Mouse (Mus musculus): Measurements from ENCODE around the gene Stxbp1. TPM values are rescaled to one million over a fixed set of nuclear protein-coding genes. Genes with fewer than 3 reads are reported as not detected.

Gene Stxbp1
- polyA plus RNA-seq (2015; fragmentation: Nextera tagmentation; extraction: Ambion mirVana): 21.9 and 24.1 TPM in 2 replicates

DNA sequence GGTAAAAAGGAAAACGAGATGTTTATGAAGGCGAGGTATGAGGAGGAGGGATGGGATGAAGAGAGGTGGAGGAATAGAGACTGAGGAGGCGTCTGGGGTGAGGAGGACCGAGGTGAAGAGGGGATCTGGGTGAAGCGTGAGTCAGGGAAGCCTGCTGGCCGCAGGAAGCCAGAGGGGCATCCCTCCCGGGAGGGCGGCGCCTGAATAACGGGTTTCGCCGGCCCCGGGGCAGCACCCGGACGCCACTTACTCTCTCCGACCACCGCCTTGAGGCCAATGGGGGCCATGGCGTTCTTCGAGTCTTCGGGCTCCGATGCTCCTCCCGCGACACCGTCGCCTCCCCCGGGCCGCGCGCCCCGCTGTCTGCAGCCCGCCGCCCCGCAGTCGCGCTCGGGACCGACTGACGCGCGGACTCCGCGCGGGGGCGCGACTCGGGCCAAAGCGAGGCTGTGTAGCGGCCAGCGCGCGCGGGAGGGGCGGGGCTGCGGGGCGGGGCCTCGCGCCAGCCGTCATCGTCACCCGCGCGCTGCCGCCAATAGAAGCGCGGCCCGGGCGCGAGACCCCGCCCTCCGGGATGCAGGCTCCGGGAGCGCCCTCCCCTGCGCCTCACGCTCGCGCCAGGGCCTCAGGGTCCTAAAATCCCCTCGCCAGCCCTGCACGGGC, at the start of gene Stxbp1:
Stxbp1 (minus strand) TSS at position 441 of the 663 bp plus-strand sequence.
- H3K36me3 ChIP-seq (ENCODE audit: control insufficient read depth, insufficient read depth, low read length): no peaks in the 10 kb centered on the region
- H3K4me3 ChIP-seq (ENCODE audit: low read length): peak within 1 kb of the TSS; percentile 85
- H3K27me3 ChIP-seq (ENCODE audit: control insufficient read depth, insufficient read depth, low read depth, low read length): peaks cover 6% of the 10 kb centered on the region; the same call in 1 of the 2 replicates
- H3K9me3 ChIP-seq (ENCODE audit: control insufficient read depth, low read length): no peaks in the 10 kb centered on the region
- peak within 1 kb of the TSS; percentile 84 for H3K27ac ChIP-seq (ENCODE audit: low read length)
- H3K4me1 ChIP-seq (replicated peaks; ENCODE audit: control insufficient read depth, insufficient read depth, low read length): peaks cover 7% of the 10 kb centered on the region; the same call in 1 of the 2 replicates
- peak within 1 kb of the TSS; percentile 83 for H3K9ac ChIP-seq (ENCODE audit: low read length)
- ATAC-seq (ENCODE audit: low read depth): peak; percentile 95
- H3K4me2 ChIP-seq (ENCODE audit: low read depth, low read length): peak within 1 kb of the TSS; percentile 88
- WGBS: under 1% methylated on average over 63 of the region's 78 CpGs

GRCm38 (mm10) chr2:32896507-32897147, 49.6 kb upstream of the Stxbp1 start:
- 54% methylated on average over 10 of the region's 10 CpGs for WGBS
- H3K4me3 ChIP-seq (ENCODE audit: low read length): no peak overlapping the region
- peak overlapping the region; percentile 83 for H3K27ac ChIP-seq (ENCODE audit: low read length)
- H3K4me2 ChIP-seq (ENCODE audit: low read depth, low read length): no peak overlapping the region; the same call in 1 of the 2 replicates
- no peaks in the 10 kb centered on the region for H3K9me3 ChIP-seq (ENCODE audit: control insufficient read depth, low read length)
- H3K27me3 ChIP-seq (ENCODE audit: control insufficient read depth, insufficient read depth, low read depth, low read length): no peaks in the 10 kb centered on the region
- H3K4me1 ChIP-seq (replicated peaks; ENCODE audit: control insufficient read depth, insufficient read depth, low read length): peaks cover 55% of the 10 kb centered on the region
- peaks cover 9% of the 10 kb centered on the region for H3K36me3 ChIP-seq (ENCODE audit: control insufficient read depth, insufficient read depth, low read length)
- no peak overlapping the region; the same call in 1 of the 2 replicates for H3K9ac ChIP-seq (ENCODE audit: low read length)
- ATAC-seq (ENCODE audit: low read depth): no peak

GRCm38 (mm10) chr2:32895606-32896106, 48.6 kb upstream of the Stxbp1 start:
- peak overlapping the region; percentile 36; the same call in 1 of the 2 replicates for H3K9ac ChIP-seq (ENCODE audit: low read length)
- H3K9me3 ChIP-seq (ENCODE audit: control insufficient read depth, low read length): no peaks in the 10 kb centered on the region
- H3K36me3 ChIP-seq (ENCODE audit: control insufficient read depth, insufficient read depth, low read length): peaks cover 6% of the 10 kb centered on the region; the same call in 1 of the 2 replicates
- no peak overlapping the region for H3K4me3 ChIP-seq (ENCODE audit: low read length)
- peak; percentile 73 for ATAC-seq (ENCODE audit: low read depth)
- H3K27me3 ChIP-seq (ENCODE audit: control insufficient read depth, insufficient read depth, low read depth, low read length): no peaks in the 10 kb centered on the region
- 29% methylated on average over 8 of the region's 8 CpGs for WGBS
- H3K4me2 ChIP-seq (ENCODE audit: low read depth, low read length): peak overlapping the region; percentile 10; the same call in 1 of the 2 replicates
- peaks cover 65% of the 10 kb centered on the region for H3K4me1 ChIP-seq (replicated peaks; ENCODE audit: control insufficient read depth, insufficient read depth, low read length)
- H3K27ac ChIP-seq (ENCODE audit: low read length): peak overlapping the region; percentile 83

DNA sequence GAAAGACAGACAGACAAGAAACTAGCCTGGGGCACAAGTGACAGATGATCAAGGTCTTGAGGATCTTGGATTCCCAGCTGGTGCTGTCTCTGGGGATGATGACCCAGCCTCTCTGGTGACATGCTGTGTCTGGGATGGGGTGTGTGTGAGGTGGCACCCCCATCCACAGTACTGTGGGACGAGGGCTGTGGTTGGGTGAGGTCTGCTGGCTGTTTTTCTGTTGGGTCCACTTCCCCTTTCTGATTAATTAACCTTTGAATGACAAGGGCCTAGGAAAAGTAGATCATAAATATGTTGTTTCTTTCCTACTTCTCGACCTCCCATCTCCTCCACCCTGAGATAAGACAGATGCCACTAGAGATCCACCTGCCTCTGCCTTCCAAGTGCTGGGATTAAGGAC, 47.1 kb upstream of the Stxbp1 start:
- no peaks in the 10 kb centered on the region for H3K9me3 ChIP-seq (ENCODE audit: control insufficient read depth, low read length)
- ATAC-seq (ENCODE audit: low read depth): no peak
- WGBS: 63% methylated on average over 2 of the region's 2 CpGs

DNA sequence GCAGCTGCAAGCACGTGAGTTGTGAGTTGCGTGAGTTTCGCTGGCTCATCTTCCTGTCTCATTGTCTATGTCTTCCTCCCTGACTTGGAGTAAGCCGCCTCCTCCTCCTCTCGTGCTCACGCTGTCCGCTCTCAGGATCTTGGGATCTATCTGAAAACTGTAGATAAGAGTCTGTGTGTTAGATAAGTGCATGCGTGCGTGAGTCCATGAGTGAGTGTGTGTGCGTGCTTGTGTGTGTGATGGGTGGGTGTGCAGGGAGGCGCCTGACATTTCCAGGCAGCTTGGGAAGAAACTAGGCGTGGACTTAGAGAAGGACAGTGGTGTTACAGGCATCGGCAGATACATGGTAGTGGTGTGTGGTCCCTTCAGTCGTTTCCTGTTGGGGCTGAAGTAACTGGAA, 45.4 kb upstream of the Stxbp1 start:
- Histone ChIP-seq H3K4me1 (replicated peaks; ENCODE audit: control insufficient read depth, insufficient read depth, low read length) (peaks cover 74% of the 10 kb centered on the region), H3K9me3 (ENCODE audit: control insufficient read depth, low read length) (no peaks in the 10 kb centered on the region), H3K4me3 (ENCODE audit: low read length) (no peak overlapping the region), H3K36me3 (ENCODE audit: control insufficient read depth, insufficient read depth, low read length) (peaks cover 6% of the 10 kb centered on the region; the same call in 1 of the 2 replicates), H3K27ac (ENCODE audit: low read length) (no peak overlapping the region), H3K4me2 (ENCODE audit: low read depth, low read length) (no peak overlapping the region), H3K9ac (ENCODE audit: low read length) (no peak overlapping the region), H3K27me3 (ENCODE audit: control insufficient read depth, insufficient read depth, low read depth, low read length) (no peaks in the 10 kb centered on the region)
- no peak for ATAC-seq (ENCODE audit: low read depth)
- WGBS: 71% methylated on average over 14 of the region's 14 CpGs

More for the DNA sequence above, 47.1 kb upstream of the Stxbp1 start:
- Histone ChIP-seq H3K4me1 (replicated peaks; ENCODE audit: control insufficient read depth, insufficient read depth, low read length) (peaks cover 74% of the 10 kb centered on the region), H3K9ac (ENCODE audit: low read length) (no peak overlapping the region), H3K4me3 (ENCODE audit: low read length) (no peak overlapping the region), H3K27ac (ENCODE audit: low read length) (no peak overlapping the region), H3K4me2 (ENCODE audit: low read depth, low read length) (no peak overlapping the region), H3K36me3 (ENCODE audit: control insufficient read depth, insufficient read depth, low read length) (peaks cover 6% of the 10 kb centered on the region; the same call in 1 of the 2 replicates), H3K27me3 (ENCODE audit: control insufficient read depth, insufficient read depth, low read depth, low read length) (no peaks in the 10 kb centered on the region)

DNA sequence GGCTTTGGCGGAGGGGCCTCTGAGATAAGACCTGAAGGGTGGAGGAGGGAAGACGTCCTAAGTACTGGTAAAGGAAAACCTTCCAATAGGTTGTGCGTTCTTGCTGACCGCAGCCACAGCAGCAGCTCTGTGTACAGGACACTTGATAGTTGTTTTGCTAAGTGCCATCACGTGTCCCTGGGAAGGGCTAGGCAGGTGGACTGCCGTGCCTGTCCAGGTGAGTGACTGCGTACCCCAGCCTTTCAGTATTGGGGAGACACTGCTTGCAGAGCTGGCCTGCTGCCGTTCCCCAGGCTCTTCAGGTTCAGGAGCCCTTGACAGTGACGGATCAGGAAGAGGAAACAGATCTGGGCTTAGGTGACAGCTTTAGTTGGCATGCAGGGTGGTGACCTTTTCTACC, 44.2 kb upstream of the Stxbp1 start:
- no peak for ATAC-seq (ENCODE audit: low read depth)
- peak overlapping the region; percentile 30 for H3K27ac ChIP-seq (ENCODE audit: low read length)
- peaks cover 68% of the 10 kb centered on the region for H3K4me1 ChIP-seq (replicated peaks; ENCODE audit: control insufficient read depth, insufficient read depth, low read length)

DNA sequence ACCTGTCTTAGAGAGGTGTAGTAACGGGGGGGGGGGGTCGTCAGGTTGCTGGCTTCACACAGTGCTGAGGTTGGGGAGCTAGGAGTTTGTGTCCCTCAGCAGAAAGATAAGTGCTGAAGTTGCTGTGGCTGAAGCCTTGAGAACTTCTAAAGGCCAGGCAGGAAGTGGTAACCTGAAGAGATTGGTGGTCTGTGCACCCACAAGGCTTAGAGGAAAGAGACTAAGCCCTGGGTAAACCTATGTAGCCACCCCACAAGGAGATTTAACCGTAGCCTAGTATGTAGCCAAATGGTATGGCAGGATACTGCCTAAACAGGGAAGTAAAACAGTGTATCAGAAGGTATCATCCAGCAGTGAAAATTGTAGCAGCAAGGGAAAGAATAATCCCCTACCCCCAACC, 43.2 kb upstream of the Stxbp1 start:
- no peak overlapping the region for H3K4me2 ChIP-seq (ENCODE audit: low read depth, low read length)
- H3K4me3 ChIP-seq (ENCODE audit: low read length): no peak overlapping the region
- H3K9me3 ChIP-seq (ENCODE audit: control insufficient read depth, low read length): no peaks in the 10 kb centered on the region
- ATAC-seq (ENCODE audit: low read depth): no peak
- WGBS: 79% methylated on average over 3 of the region's 3 CpGs
- H3K4me1 ChIP-seq (replicated peaks; ENCODE audit: control insufficient read depth, insufficient read depth, low read length): peaks cover 59% of the 10 kb centered on the region
- H3K27me3 ChIP-seq (ENCODE audit: control insufficient read depth, insufficient read depth, low read depth, low read length): no peaks in the 10 kb centered on the region
- 0 out of 2 replicates have a peak overlapping the region, but pooled peaks have one; percentile 34 for H3K27ac ChIP-seq (ENCODE audit: low read length)
- H3K36me3 ChIP-seq (ENCODE audit: control insufficient read depth, insufficient read depth, low read length): peaks cover 6% of the 10 kb centered on the region; the same call in 1 of the 2 replicates
- peak overlapping the region; percentile 22; the same call in 1 of the 2 replicates for H3K9ac ChIP-seq (ENCODE audit: low read length)

More for the DNA sequence above, 44.2 kb upstream of the Stxbp1 start:
- H3K36me3 ChIP-seq (ENCODE audit: control insufficient read depth, insufficient read depth, low read length): peaks cover 6% of the 10 kb centered on the region; the same call in 1 of the 2 replicates
- 45% methylated on average over 9 of the region's 9 CpGs for WGBS
- H3K27me3 ChIP-seq (ENCODE audit: control insufficient read depth, insufficient read depth, low read depth, low read length): no peaks in the 10 kb centered on the region
- H3K4me3 ChIP-seq (ENCODE audit: low read length): no peak overlapping the region
- no peak overlapping the region for H3K9ac ChIP-seq (ENCODE audit: low read length)
- no peaks in the 10 kb centered on the region for H3K9me3 ChIP-seq (ENCODE audit: control insufficient read depth, low read length)
- H3K4me2 ChIP-seq (ENCODE audit: low read depth, low read length): no peak overlapping the region

DNA sequence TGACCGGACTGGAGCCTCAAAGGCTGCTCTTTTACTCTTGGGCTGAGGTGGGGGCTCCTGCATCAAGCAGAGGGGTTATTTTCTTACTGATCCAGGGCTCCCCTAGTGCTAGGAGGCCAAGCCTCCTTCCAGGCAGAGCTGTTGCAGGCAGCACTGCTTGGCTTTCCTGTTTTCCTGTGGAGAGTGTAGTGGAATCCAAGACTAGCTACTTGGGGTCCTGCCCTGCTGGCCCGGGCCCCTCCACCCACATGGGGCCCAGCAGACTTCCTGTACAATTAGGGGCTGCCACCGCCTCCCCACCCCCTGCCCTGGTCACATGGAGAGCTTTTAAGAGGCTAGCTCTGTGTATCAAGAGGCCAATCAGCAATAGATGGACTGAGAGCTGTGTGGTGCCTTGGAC, 41.5 kb upstream of the Stxbp1 start:
- Histone ChIP-seq H3K9ac (ENCODE audit: low read length) (peak overlapping the region; percentile 45), H3K9me3 (ENCODE audit: control insufficient read depth, low read length) (no peaks in the 10 kb centered on the region), H3K4me2 (ENCODE audit: low read depth, low read length) (no peak overlapping the region), H3K27ac (ENCODE audit: low read length) (peak overlapping the region; percentile 90), H3K36me3 (ENCODE audit: control insufficient read depth, insufficient read depth, low read length) (peaks cover 6% of the 10 kb centered on the region; the same call in 1 of the 2 replicates), H3K4me3 (ENCODE audit: low read length) (no peak overlapping the region), H3K4me1 (replicated peaks; ENCODE audit: control insufficient read depth, insufficient read depth, low read length) (peaks cover 64% of the 10 kb centered on the region), H3K27me3 (ENCODE audit: control insufficient read depth, insufficient read depth, low read depth, low read length) (no peaks in the 10 kb centered on the region)
- WGBS: 6% methylated on average over 3 of the region's 3 CpGs
- ATAC-seq (ENCODE audit: low read depth): peak; percentile 34

DNA sequence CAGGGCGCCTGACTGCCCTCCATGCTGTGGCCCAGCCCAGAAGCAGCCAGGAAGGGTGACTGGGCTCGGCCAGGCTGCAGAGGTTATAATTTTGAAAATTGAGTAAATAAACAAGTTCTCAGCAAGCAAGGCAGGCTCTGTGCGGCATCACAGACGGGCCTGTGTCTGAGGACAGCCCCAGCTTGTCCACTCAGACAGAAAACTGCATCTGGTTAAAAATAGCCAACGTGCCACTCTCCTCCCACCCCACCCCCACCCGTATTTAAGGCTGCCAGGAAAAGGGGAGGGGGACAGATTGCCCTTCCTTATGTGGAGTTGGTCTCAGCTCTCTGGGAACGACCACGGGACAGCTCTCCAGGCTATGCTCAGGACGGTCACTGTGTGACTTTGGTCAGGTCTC, 41.0 kb upstream of the Stxbp1 start:
- Histone ChIP-seq H3K9ac (ENCODE audit: low read length) (peak overlapping the region; percentile 45), H3K9me3 (ENCODE audit: control insufficient read depth, low read length) (no peaks in the 10 kb centered on the region), H3K27ac (ENCODE audit: low read length) (peak overlapping the region; percentile 90), H3K27me3 (ENCODE audit: control insufficient read depth, insufficient read depth, low read depth, low read length) (no peaks in the 10 kb centered on the region), H3K36me3 (ENCODE audit: control insufficient read depth, insufficient read depth, low read length) (0 out of 2 replicates have a peak, but pooled peaks cover 2% of the 10 kb centered on the region), H3K4me2 (ENCODE audit: low read depth, low read length) (no peak overlapping the region), H3K4me1 (replicated peaks; ENCODE audit: control insufficient read depth, insufficient read depth, low read length) (peaks cover 69% of the 10 kb centered on the region), H3K4me3 (ENCODE audit: low read length) (no peak overlapping the region)
- ATAC-seq (ENCODE audit: low read depth): peak; percentile 39; the same call in 1 of the 2 replicates
- WGBS: 5% methylated on average over 9 of the region's 9 CpGs
